Mouse (Mus musculus): ENCODE results near the gene Glrx2. TPM values are rescaled to one million over a fixed set of nuclear protein-coding genes. Genes with fewer than 3 reads are reported as not detected.

Glrx2 gene
- polyA plus RNA-seq, 1 experiment from 2014 or later = 135 TPM

Other genes starting within 250 kb of the Glrx2 start
- gene B3galt2, start 75.7 kb upstream of the Glrx2 start, polyA plus RNA-seq (2015; fragmentation: Nextera tagmentation; extraction: Ambion mirVana) = 4.3 and 4.5 TPM in 2 replicates
- 21.0 and 26.8 TPM in 2 replicates for gene Cdc73, start 13.4 kb upstream of the Glrx2 start, polyA plus RNA-seq (2015; fragmentation: Nextera tagmentation; extraction: Ambion mirVana)
- gene Trove2, start 60.7 kb downstream of the Glrx2 start, polyA plus RNA-seq (2015; fragmentation: Nextera tagmentation; extraction: Ambion mirVana) = 46.0 and 51.8 TPM in 2 replicates
- 69.1 and 79.4 TPM in 2 replicates for gene Uchl5, start 60.9 kb downstream of the Glrx2 start, polyA plus RNA-seq (2015; fragmentation: Nextera tagmentation; extraction: Ambion mirVana)

Measured in midbrain, embryonic 13.5 days (tissue).